Mouse (Mus musculus) hindbrain, postnatal 0 days (tissue): ENCODE data around the gene Nav2. TPM values are rescaled to one million over a fixed set of nuclear protein-coding genes. Genes with fewer than 3 reads are reported as not detected.
A peak's percentile ranks its signal among the peaks of the same experiment; 100 is the strongest.

Experiments
- ATAC-seq: fragments of 200-750 bp; cut with Nextera tagmentation; 2 replicates; pipeline ENCODE4 v1.8.0; 2017; ENCODE audit warnings: mild to moderate bottlenecking, moderate TSS enrichment, moderate library complexity
- DNase-seq: peaks from one replicate; pipeline ENCODE4 v3.0.0-alpha.2; 2015; ENCODE audit warnings: low spot score
- H3K27ac ChIP-seq: fragments of 300-500 bp; sonication (generic); 2 replicates; pipeline ENCODE4 v1.5.1; 2014; ENCODE audit warnings: mild to moderate bottlenecking
- H3K27me3 ChIP-seq: fragments of 300-500 bp; sonication (generic); 2 replicates; pipeline ENCODE4 v1.6.1; 2014; ENCODE audit warnings: low read length, mixed read lengths; ENCODE audit not compliant: insufficient read depth
- H3K36me3 ChIP-seq: fragments of 300-500 bp; sonication (generic); 2 replicates; pipeline ENCODE4 v1.6.1; 2014; ENCODE audit warnings: low read length, mixed read lengths; ENCODE audit not compliant: insufficient read depth
- H3K4me1 ChIP-seq: fragments of 300-500 bp; sonication (generic); 2 replicates; pipeline ENCODE4 v1.6.1; 2014; ENCODE audit warnings: antibody characterized with exemption, low read length, mixed read lengths; ENCODE audit not compliant: insufficient read depth
- H3K4me2 ChIP-seq: fragments of 300-500 bp; sonication (generic); 2 replicates; pipeline ENCODE4 v1.6.1; 2014; ENCODE audit warnings: low read depth, mild to moderate bottlenecking, low read length, moderate library complexity, mixed read lengths
- H3K4me3 ChIP-seq: fragments of 300-500 bp; sonication (generic); 2 replicates; pipeline ENCODE4 v1.5.1; 2014; ENCODE audit warnings: low read length
- H3K9ac ChIP-seq: fragments of 300-500 bp; sonication (generic); replicated peaks from 2 replicates; pipeline ENCODE4 v1.6.1; 2014; ENCODE audit warnings: mild to moderate bottlenecking, low read length, moderate library complexity, mixed read lengths
- H3K9me3 ChIP-seq: fragments of 300-500 bp; sonication (generic); 2 replicates; pipeline ENCODE4 v1.6.1; 2016; ENCODE audit warnings: low read length, mixed read lengths
- CTCF ChIP-seq: IDR thresholded peaks from 2 replicates; pipeline ENCODE4 v1.5.1; 2016; ENCODE audit warnings: antibody characterized with exemption, control low read depth, low read depth
- WGBS: fragments of 180-500 bp; shearing (Covaris S2); extraction: QIAGEN DNeasy Blood & Tissue Kit; methylation state at CpG from one replicate; pipeline ENCODE4 v1.1.7; 2014; 5-methylcytosine and 5-hydroxymethylcytosine counted together
- polyA plus RNA-seq: library from polyadenylated mRNA; unstranded; fragments of >200 nt; fragmentation: Nextera tagmentation; extraction: Ambion mirVana; gene quantifications from 2 replicates; pipeline ENCODE4 v1.2.1, GENCODE M21; 2015
- total RNA-seq: library from RNA; depleted of rRNA; stranded (reverse); fragments of >200 nt; gene quantifications from 2 replicates; pipeline ENCODE4 v1.2.3, GENCODE M21; 2014

Nav2 gene
- total and polyA plus RNA-seq, 2 experiments from 2014 or later, result 20.1 to 64.7 TPM

DNA sequence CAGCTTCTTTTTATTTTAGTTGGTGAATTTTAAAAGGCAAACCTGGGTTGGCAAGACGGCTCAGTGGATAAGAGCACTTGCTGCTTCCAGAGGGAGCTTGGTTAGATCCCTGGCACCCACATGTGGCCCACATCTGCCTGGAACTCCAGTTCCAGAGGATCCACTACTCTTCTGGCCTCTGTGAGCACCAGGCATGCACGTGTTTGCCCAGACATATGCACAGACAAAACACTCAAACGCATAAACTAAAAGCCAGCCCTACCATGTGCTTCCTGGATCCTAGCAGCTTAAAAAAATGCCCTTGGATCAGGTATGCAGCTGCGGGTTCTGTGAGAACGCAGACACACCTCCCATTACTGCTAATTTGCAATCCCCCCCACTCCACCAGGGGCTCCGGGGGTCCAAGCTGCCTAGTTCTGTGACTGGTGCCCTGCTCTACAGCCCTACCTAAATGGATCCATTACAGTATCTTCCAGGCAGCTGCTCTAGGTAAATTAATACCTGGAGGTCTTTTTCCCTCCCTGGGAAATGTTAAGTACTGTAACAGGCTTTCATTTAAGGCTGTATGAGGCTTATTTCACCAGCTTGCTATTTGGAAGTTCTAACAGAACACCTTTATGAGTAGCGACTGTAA is 603.4 kb downstream of the Nav2 start:
- peak overlapping the region; percentile 8; the same call in 1 of the 2 replicates for H3K27ac ChIP-seq
- H3K4me1 ChIP-seq, result peaks cover 4% of the 10 kb centered on the region; the same call in 1 of the 2 replicates
- no peaks in the 10 kb centered on the region for H3K27me3 ChIP-seq
- 56% methylated on average over 7 of the region's 7 CpGs for WGBS
- H3K9ac ChIP-seq, result no peak overlapping the region
- TF ChIP-seq CTCF, result no peak
- no peaks in the 10 kb centered on the region for H3K36me3 ChIP-seq
- ATAC-seq (no peak), DNase-seq (no peak)
- no peak overlapping the region for H3K4me3 ChIP-seq
- no peaks in the 10 kb centered on the region for H3K9me3 ChIP-seq
- H3K4me2 ChIP-seq, result no peak overlapping the region

- H3K27me3 ChIP-seq, result no peaks in the 10 kb centered on the region
- H3K27ac ChIP-seq, result no peak overlapping the region
- no peak overlapping the region for H3K4me3 ChIP-seq
- H3K9me3 ChIP-seq, result no peaks in the 10 kb centered on the region
- no peak overlapping the region for H3K9ac ChIP-seq
- ATAC-seq (peak; percentile 38; the same call in 1 of the 2 replicates), DNase-seq (no peak)
- WGBS, result 57% methylated on average over 6 of the region's 6 CpGs
- no peak overlapping the region for H3K4me2 ChIP-seq
- no peaks in the 10 kb centered on the region for H3K36me3 ChIP-seq
- no peak for TF ChIP-seq CTCF
- H3K4me1 ChIP-seq, result peaks cover 4% of the 10 kb centered on the region; the same call in 1 of the 2 replicates
Observed at GRCm38 (mm10) chr7:49513763-49514437, 605.4 kb downstream of the Nav2 start.

GRCm38 (mm10) chr7:49515012-49515411 is 606.5 kb downstream of the Nav2 start:
- TF ChIP-seq CTCF, result no peak
- Histone ChIP-seq H3K27me3 (no peaks in the 10 kb centered on the region), H3K9ac (no peak overlapping the region), H3K4me2 (no peak overlapping the region), H3K27ac (no peak overlapping the region), H3K4me1 (peaks cover 4% of the 10 kb centered on the region; the same call in 1 of the 2 replicates), H3K4me3 (no peak overlapping the region), H3K36me3 (no peaks in the 10 kb centered on the region), H3K9me3 (no peaks in the 10 kb centered on the region)
- no peak for DNase-seq
- ATAC-seq, result no peak
- WGBS, result 81% methylated on average over 2 of the region's 2 CpGs

DNA sequence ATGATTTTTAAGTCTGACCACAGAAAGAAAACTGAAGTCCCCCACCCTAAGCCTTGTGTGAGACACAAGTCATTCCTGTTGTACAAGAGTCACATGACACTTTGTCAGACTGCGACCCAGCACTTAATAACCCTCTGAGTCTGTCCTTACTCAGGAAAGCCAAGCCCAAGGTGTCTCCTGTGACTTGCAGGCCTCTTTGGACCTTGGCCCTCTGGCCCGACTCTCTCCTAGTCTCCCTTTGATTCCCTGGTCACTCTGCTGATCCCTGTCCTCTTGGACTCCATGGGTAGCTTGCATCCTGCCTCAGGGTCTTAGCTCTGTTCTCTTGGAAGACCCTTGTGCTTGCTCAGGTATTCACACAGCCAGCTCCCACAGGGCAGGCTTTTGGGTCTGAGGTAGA is 612.0 kb downstream of the Nav2 start:
- Histone ChIP-seq H3K4me3 (no peak overlapping the region), H3K4me2 (no peak overlapping the region), H3K9ac (no peak overlapping the region), H3K36me3 (no peaks in the 10 kb centered on the region), H3K27me3 (no peaks in the 10 kb centered on the region), H3K4me1 (peaks cover 17% of the 10 kb centered on the region; the same call in 1 of the 2 replicates), H3K9me3 (no peaks in the 10 kb centered on the region), H3K27ac (no peak overlapping the region)
- 60% methylated on average over 2 of the region's 2 CpGs for whole genome bisulfite sequencing
- DNase-seq (no peak), ATAC-seq (no peak)
- no peak for TF ChIP-seq CTCF

DNA sequence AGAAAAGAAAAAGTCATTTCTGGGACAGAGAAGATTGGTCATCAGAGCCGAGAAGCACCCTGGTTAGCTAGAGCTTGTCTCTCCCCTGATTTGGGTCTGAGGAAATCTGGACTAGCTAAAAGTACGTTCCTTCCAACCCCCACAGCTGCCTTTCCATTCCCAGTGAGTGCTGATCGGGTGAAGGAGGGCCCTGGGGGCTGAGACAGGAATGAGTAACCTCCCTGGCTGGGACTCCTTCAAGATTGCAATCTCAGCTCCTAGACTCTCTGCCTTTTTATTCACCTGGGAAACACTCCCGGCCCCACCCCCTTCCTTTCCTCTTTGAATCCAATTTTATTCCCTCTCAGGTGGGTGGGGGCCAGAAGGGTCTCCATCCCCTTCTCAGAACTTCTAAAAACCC is 612.8 kb downstream of the Nav2 start:
- no peak for ATAC-seq
- no peak overlapping the region for H3K4me3 ChIP-seq
- no peaks in the 10 kb centered on the region for H3K36me3 ChIP-seq
- no peaks in the 10 kb centered on the region for H3K27me3 ChIP-seq
- no peak for DNase-seq
- no peak overlapping the region for H3K4me2 ChIP-seq
- H3K9ac ChIP-seq, result no peak overlapping the region
- no peak for TF ChIP-seq CTCF
- no peak overlapping the region for H3K27ac ChIP-seq
- H3K9me3 ChIP-seq, result no peaks in the 10 kb centered on the region
- WGBS, result 37% methylated on average over 4 of the region's 4 CpGs
- peaks cover 17% of the 10 kb centered on the region; the same call in 1 of the 2 replicates for H3K4me1 ChIP-seq

- Histone ChIP-seq H3K36me3 (no peaks in the 10 kb centered on the region), H3K9ac (no peak overlapping the region; the same call in 1 of the 2 replicates), H3K4me2 (peak overlapping the region; percentile 49), H3K4me1 (peaks cover 17% of the 10 kb centered on the region; the same call in 1 of the 2 replicates), H3K27me3 (no peaks in the 10 kb centered on the region), H3K4me3 (peak overlapping the region; percentile 18), H3K27ac (no peak overlapping the region), H3K9me3 (no peaks in the 10 kb centered on the region)
- 6% methylated on average over 9 of the region's 9 CpGs for WGBS
- no peak for TF ChIP-seq CTCF
- no peak for DNase-seq
- no peak for ATAC-seq
Observed at GRCm38 (mm10) chr7:49521976-49522375, 613.5 kb downstream of the Nav2 start.
